Mouse (Mus musculus) limb, embryonic 14.5 days (tissue): ENCODE data around the gene Timd2. TPM values are rescaled to one million over a fixed set of nuclear protein-coding genes. Genes with fewer than 3 reads are reported as not detected.
"Not testable (repeated sequence)": the region's sequence is repeated elsewhere in the genome, so short reads cannot be mapped to it uniquely, and the experiment has no call there.

Source experiments
- ATAC-seq: fragments of 200-750 bp; cut with Nextera tagmentation; 2 replicates; pipeline ENCODE4 v1.8.0; 2017; ENCODE audit warnings: low read depth, moderate number of reproducible peaks, moderate TSS enrichment; ENCODE audit not compliant: low FRiP score
- DNase-seq: peaks from one replicate; pipeline ENCODE4 v3.0.0-alpha.2; 2015; ENCODE audit warnings: low spot score
- H3K27ac ChIP-seq: fragments of 300-500 bp; sonication (generic); replicated peaks from 2 replicates; pipeline ENCODE4 v1.5.1; 2014; ENCODE audit warnings: low read depth, mild to moderate bottlenecking, low read length, moderate library complexity, mixed read lengths
- H3K27me3 ChIP-seq: fragments of 300-500 bp; sonication (generic); 2 replicates; pipeline ENCODE4 v1.6.1; 2014; ENCODE audit warnings: low read length, mixed read lengths; ENCODE audit not compliant: control insufficient read depth, insufficient read depth
- H3K36me3 ChIP-seq: fragments of 300-500 bp; sonication (generic); 2 replicates; pipeline ENCODE4 v1.6.1; 2014; ENCODE audit warnings: mild to moderate bottlenecking, low read length, moderate library complexity, mixed read lengths; ENCODE audit not compliant: control insufficient read depth, insufficient read depth
- H3K4me1 ChIP-seq: fragments of 300-500 bp; sonication (generic); 2 replicates; pipeline ENCODE4 v1.6.1; 2014; ENCODE audit warnings: antibody characterized with exemption, low read length, mixed read lengths; ENCODE audit not compliant: control insufficient read depth, insufficient read depth
- H3K4me2 ChIP-seq: fragments of 300-500 bp; sonication (generic); replicated peaks from 2 replicates; pipeline ENCODE4 v1.6.1; 2014; ENCODE audit warnings: low read depth, mild to moderate bottlenecking, low read length, moderate library complexity; ENCODE audit not compliant: severe bottlenecking
- H3K4me3 ChIP-seq: fragments of 300-500 bp; sonication (generic); replicated peaks from 2 replicates; pipeline ENCODE4 v1.5.1; 2014; ENCODE audit warnings: low read length
- H3K9ac ChIP-seq: fragments of 300-500 bp; sonication (generic); 2 replicates; pipeline ENCODE4 v1.6.1; 2014; ENCODE audit warnings: mild to moderate bottlenecking, low read depth, low read length, moderate library complexity; ENCODE audit not compliant: severe bottlenecking
- H3K9me3 ChIP-seq: fragments of 300-500 bp; sonication (generic); 2 replicates; pipeline ENCODE4 v1.6.1; 2016; ENCODE audit warnings: low read length; ENCODE audit not compliant: control insufficient read depth
- POLR2A ChIP-seq: fragments of 200-500 bp; IDR thresholded peaks from 2 replicates; pipeline ENCODE4 v1.8.0; 2012; ENCODE audit warnings: inconsistent platforms, mild to moderate bottlenecking, moderate library complexity, borderline replicate concordance; ENCODE audit not compliant: insufficient read depth, insufficient read length; ENCODE audit errors: extremely low read depth
- WGBS: fragments of 180-500 bp; shearing (Covaris S2); extraction: QIAGEN DNeasy Blood & Tissue Kit; methylation state at CpG from one replicate; pipeline ENCODE4 v1.1.7; 2014; 5-methylcytosine and 5-hydroxymethylcytosine counted together
- polyA plus RNA-seq, 2 experiments: library from polyadenylated mRNA; depleted of rRNA in 1 of 2; stranded (reverse) in 1 of 2; unstranded in 1 of 2; fragments of >200 nt; fragmentation: Nextera tagmentation in 1 of 2; extraction: Ambion mirVana in 1 of 2; gene quantifications; 2 replicates each; pipeline versions ENCODE4 v1.2.1 to v1.2.3; 2012 to 2014

Gene Timd2
- polyA plus RNA-seq, 2 experiments: 0.11 TPM; not detected in 1

GRCm38 (mm10) chr11:46731541-46732070 is 24.7 kb upstream of the Timd2 start:
- no peaks in the 10 kb centered on the region for H3K9me3 ChIP-seq
- no peak overlapping the region for H3K4me2 ChIP-seq
- H3K27ac ChIP-seq: no peak overlapping the region
- ATAC-seq: no peak
- H3K27me3 ChIP-seq: no peaks in the 10 kb centered on the region
- no peaks in the 10 kb centered on the region for H3K36me3 ChIP-seq
- no peak overlapping the region for H3K9ac ChIP-seq
- no peak for DNase-seq
- H3K4me1 ChIP-seq: no peaks in the 10 kb centered on the region
- TF ChIP-seq POLR2A: no peak
- WGBS: 83% methylated on average over 11 of the region's 11 CpGs
- no peak overlapping the region for H3K4me3 ChIP-seq

GRCm38 (mm10) chr11:46698830-46699229 is 8.0 kb downstream of the Timd2 start:
- Histone ChIP-seq H3K4me3 (no peak overlapping the region), H3K27me3 (no peaks in the 10 kb centered on the region), H3K9me3 (no peaks in the 10 kb centered on the region), H3K4me1 (no peaks in the 10 kb centered on the region), H3K36me3 (no peaks in the 10 kb centered on the region), H3K27ac (no peak overlapping the region), H3K9ac (no peak overlapping the region), H3K4me2 (no peak overlapping the region)
- TF ChIP-seq POLR2A: no peak
- DNase-seq (no peak), ATAC-seq (no peak)
- 79% methylated on average over 5 of the region's 5 CpGs for WGBS

- H3K4me3 ChIP-seq: no peak overlapping the region
- no peak for ATAC-seq
- no peaks in the 10 kb centered on the region for H3K27me3 ChIP-seq
- no peaks in the 10 kb centered on the region for H3K9me3 ChIP-seq
- no peaks in the 10 kb centered on the region for H3K4me1 ChIP-seq
- TF ChIP-seq POLR2A: no peak
- no peak for DNase-seq
- H3K4me2 ChIP-seq: no peak overlapping the region
- 87% methylated on average over 6 of the region's 6 CpGs for WGBS
- no peak overlapping the region for H3K9ac ChIP-seq
- H3K27ac ChIP-seq: no peak overlapping the region
- no peaks in the 10 kb centered on the region for H3K36me3 ChIP-seq
Measured at GRCm38 (mm10) chr11:46698278-46698655, 8.6 kb downstream of the Timd2 start.

GRCm38 (mm10) chr11:46697433-46698277 is 9.2 kb downstream of the Timd2 start:
- no peaks in the 10 kb centered on the region for H3K4me1 ChIP-seq
- H3K4me3 ChIP-seq: no peak overlapping the region
- TF ChIP-seq POLR2A: no peak
- 76% methylated on average over 5 of the region's 5 CpGs for WGBS
- H3K4me2 ChIP-seq: no peak overlapping the region
- no peaks in the 10 kb centered on the region for H3K9me3 ChIP-seq
- H3K9ac ChIP-seq: no peak overlapping the region
- ATAC-seq (no peak), DNase-seq (no peak)
- no peak overlapping the region for H3K27ac ChIP-seq
- no peaks in the 10 kb centered on the region for H3K27me3 ChIP-seq
- H3K36me3 ChIP-seq: no peaks in the 10 kb centered on the region

GRCm38 (mm10) chr11:46695849-46696248 is 11.0 kb downstream of the Timd2 start:
- H3K9me3 ChIP-seq, DNase-seq, H3K4me2 ChIP-seq, H3K27ac ChIP-seq, H3K27me3 ChIP-seq, ATAC-seq, H3K9ac ChIP-seq, H3K4me1 ChIP-seq, H3K4me3 ChIP-seq, H3K36me3 ChIP-seq: not testable (repeated sequence)
- WGBS: 77% methylated on average over 2 of the region's 2 CpGs
